Mouse (Mus musculus) embryonic facial prominence, embryonic 12.5 days (tissue): Measurements from ENCODE around the gene 1700001C19Rik. TPM values are rescaled to one million over a fixed set of nuclear protein-coding genes. Genes with fewer than 3 reads are reported as not detected.

Source experiments
- ATAC-seq: fragments of 200-750 bp; cut with Nextera tagmentation; 2 replicates; pipeline ENCODE4 v1.8.0; 2017; ENCODE audit not compliant: insufficient number of reproducible peaks, insufficient read depth, low FRiP score, low TSS enrichment
- H3K27ac ChIP-seq: fragments of 300-500 bp; sonication (generic); 2 replicates; pipeline ENCODE4 v1.5.1; 2016; ENCODE audit warnings: mild to moderate bottlenecking
- H3K27me3 ChIP-seq: fragments of 300-500 bp; sonication (generic); 2 replicates; pipeline ENCODE4 v1.6.1; 2016; ENCODE audit warnings: mild to moderate bottlenecking, moderate library complexity
- H3K36me3 ChIP-seq: fragments of 300-500 bp; sonication (generic); 2 replicates; pipeline ENCODE4 v1.6.1; 2016; ENCODE audit warnings: mild to moderate bottlenecking
- H3K4me1 ChIP-seq: fragments of 300-500 bp; sonication (generic); 2 replicates; pipeline ENCODE4 v1.6.1; 2016
- H3K4me2 ChIP-seq: fragments of 300-500 bp; sonication (generic); replicated peaks from 2 replicates; pipeline ENCODE4 v1.6.1; 2016; ENCODE audit warnings: mild to moderate bottlenecking, moderate library complexity
- H3K4me3 ChIP-seq: fragments of 300-500 bp; sonication (generic); 2 replicates; pipeline ENCODE4 v1.5.1; 2016; ENCODE audit warnings: mild to moderate bottlenecking
- H3K9ac ChIP-seq: fragments of 300-500 bp; sonication (generic); 2 replicates; pipeline ENCODE4 v1.6.1; 2016; ENCODE audit warnings: mild to moderate bottlenecking, moderate library complexity
- H3K9me3 ChIP-seq: fragments of 300-500 bp; sonication (generic); 2 replicates; pipeline ENCODE4 v1.6.1; 2016; ENCODE audit warnings: mild to moderate bottlenecking, moderate library complexity
- WGBS: fragments of 180-500 bp; shearing (Covaris S2); methylation state at CpG from one replicate; pipeline ENCODE4 v1.1.7; 2016; 5-methylcytosine and 5-hydroxymethylcytosine counted together
- polyA plus RNA-seq: library from polyadenylated mRNA; unstranded; fragments of >200 nt; fragmentation: Nextera tagmentation; extraction: Ambion mirVana; gene quantifications from 2 replicates; pipeline ENCODE4 v1.2.1, GENCODE M21; 2016

Gene 1700001C19Rik
- polyA plus RNA-seq, 1 experiment from 2014 or later: 0.41 TPM

- peak; percentile 55; the same call in 1 of the 2 replicates for ATAC-seq
- H3K27me3 ChIP-seq: peaks cover 34% of the 10 kb centered on the region
- no peak overlapping the region for H3K9ac ChIP-seq
- peaks cover 13% of the 10 kb centered on the region for H3K4me1 ChIP-seq
- no peak overlapping the region for H3K4me3 ChIP-seq
- no peak overlapping the region for H3K4me2 ChIP-seq
- H3K36me3 ChIP-seq: no peaks in the 10 kb centered on the region
- WGBS: 74% methylated on average over 5 of the region's 5 CpGs
- no peaks in the 10 kb centered on the region for H3K9me3 ChIP-seq
- no peak overlapping the region for H3K27ac ChIP-seq
Observed at GRCm38 (mm10) chr17:47470686-47471085, 33.5 kb upstream of the 1700001C19Rik start.

GRCm38 (mm10) chr17:47470121-47470520 lies 32.9 kb upstream of the 1700001C19Rik start:
- no peak overlapping the region for H3K4me3 ChIP-seq
- H3K9ac ChIP-seq: no peak overlapping the region
- ATAC-seq: no peak
- H3K4me1 ChIP-seq: peaks cover 19% of the 10 kb centered on the region
- WGBS: 87% methylated on average over 4 of the region's 4 CpGs
- no peaks in the 10 kb centered on the region for H3K36me3 ChIP-seq
- H3K27me3 ChIP-seq: peaks cover 34% of the 10 kb centered on the region
- no peak overlapping the region for H3K27ac ChIP-seq
- no peak overlapping the region for H3K4me2 ChIP-seq
- no peaks in the 10 kb centered on the region for H3K9me3 ChIP-seq

- ATAC-seq: no peak
- WGBS: 82% methylated on average over 4 of the region's 4 CpGs
- Histone ChIP-seq H3K4me1 (peaks cover 22% of the 10 kb centered on the region), H3K27ac (no peak overlapping the region), H3K36me3 (no peaks in the 10 kb centered on the region), H3K9ac (no peak overlapping the region), H3K4me3 (no peak overlapping the region), H3K4me2 (no peak overlapping the region), H3K27me3 (peaks cover 34% of the 10 kb centered on the region), H3K9me3 (no peaks in the 10 kb centered on the region)
Observed at GRCm38 (mm10) chr17:47469642-47470041, 32.5 kb upstream of the 1700001C19Rik start.

- Histone ChIP-seq H3K27me3 (peaks cover 34% of the 10 kb centered on the region), H3K4me1 (peaks cover 22% of the 10 kb centered on the region), H3K36me3 (no peaks in the 10 kb centered on the region), H3K27ac (no peak overlapping the region), H3K9ac (no peak overlapping the region), H3K9me3 (no peaks in the 10 kb centered on the region), H3K4me3 (peak overlapping the region; percentile 18), H3K4me2 (peak overlapping the region; percentile 40)
- no peak for ATAC-seq
- WGBS: 10% methylated on average over 34 of the region's 34 CpGs
Observed at GRCm38 (mm10) chr17:47468466-47468865, 31.3 kb upstream of the 1700001C19Rik start.

- Histone ChIP-seq H3K27ac (no peak overlapping the region), H3K27me3 (peaks cover 34% of the 10 kb centered on the region), H3K9ac (no peak overlapping the region), H3K36me3 (no peaks in the 10 kb centered on the region), H3K4me2 (peak overlapping the region; percentile 40), H3K9me3 (no peaks in the 10 kb centered on the region), H3K4me3 (peak overlapping the region; percentile 18), H3K4me1 (peaks cover 22% of the 10 kb centered on the region)
- ATAC-seq: no peak
- WGBS: 16% methylated on average over 14 of the region's 14 CpGs
Observed at GRCm38 (mm10) chr17:47468063-47468462, 30.9 kb upstream of the 1700001C19Rik start.

- ATAC-seq: no peak
- Histone ChIP-seq H3K9me3 (no peaks in the 10 kb centered on the region), H3K4me1 (peaks cover 23% of the 10 kb centered on the region), H3K4me3 (no peak overlapping the region), H3K27me3 (peaks cover 34% of the 10 kb centered on the region), H3K4me2 (no peak overlapping the region), H3K27ac (no peak overlapping the region), H3K9ac (no peak overlapping the region), H3K36me3 (no peaks in the 10 kb centered on the region)
- 59% methylated on average over 11 of the region's 11 CpGs for WGBS
Observed at GRCm38 (mm10) chr17:47467659-47468058, 30.5 kb upstream of the 1700001C19Rik start.

- Histone ChIP-seq H3K9ac (no peak overlapping the region), H3K27ac (no peak overlapping the region), H3K9me3 (no peaks in the 10 kb centered on the region), H3K36me3 (no peaks in the 10 kb centered on the region), H3K4me3 (no peak overlapping the region), H3K4me2 (peak overlapping the region; percentile 21; the same call in 1 of the 2 replicates), H3K27me3 (peaks cover 34% of the 10 kb centered on the region), H3K4me1 (peaks cover 26% of the 10 kb centered on the region)
- WGBS: 28% methylated on average over 9 of the region's 9 CpGs
- ATAC-seq: no peak
Observed at GRCm38 (mm10) chr17:47466284-47466683, 29.1 kb upstream of the 1700001C19Rik start.

GRCm38 (mm10) chr17:47465016-47465415 lies 27.8 kb upstream of the 1700001C19Rik start:
- H3K4me2 ChIP-seq: no peak overlapping the region
- no peaks in the 10 kb centered on the region for H3K9me3 ChIP-seq
- peaks cover 26% of the 10 kb centered on the region for H3K4me1 ChIP-seq
- H3K27ac ChIP-seq: no peak overlapping the region
- no peak for ATAC-seq
- H3K9ac ChIP-seq: no peak overlapping the region
- H3K4me3 ChIP-seq: no peak overlapping the region
- peaks cover 40% of the 10 kb centered on the region for H3K27me3 ChIP-seq
- H3K36me3 ChIP-seq: no peaks in the 10 kb centered on the region
- 80% methylated on average over 11 of the region's 11 CpGs for WGBS

- H3K4me2 ChIP-seq: no peak overlapping the region
- no peaks in the 10 kb centered on the region for H3K36me3 ChIP-seq
- no peak overlapping the region for H3K4me3 ChIP-seq
- no peak overlapping the region for H3K9ac ChIP-seq
- H3K27me3 ChIP-seq: peaks cover 37% of the 10 kb centered on the region
- no peaks in the 10 kb centered on the region for H3K9me3 ChIP-seq
- peaks cover 26% of the 10 kb centered on the region for H3K4me1 ChIP-seq
- H3K27ac ChIP-seq: no peak overlapping the region
- ATAC-seq: no peak
- 52% methylated on average over 12 of the region's 12 CpGs for WGBS
Observed at GRCm38 (mm10) chr17:47464248-47464965, 27.2 kb upstream of the 1700001C19Rik start.

- no peak overlapping the region for H3K4me2 ChIP-seq
- no peak overlapping the region for H3K4me3 ChIP-seq
- H3K27ac ChIP-seq: no peak overlapping the region
- ATAC-seq: no peak
- WGBS: 47% methylated on average over 9 of the region's 9 CpGs
- peaks cover 20% of the 10 kb centered on the region for H3K4me1 ChIP-seq
- H3K27me3 ChIP-seq: peaks cover 22% of the 10 kb centered on the region
- no peaks in the 10 kb centered on the region for H3K9me3 ChIP-seq
- no peak overlapping the region for H3K9ac ChIP-seq
- H3K36me3 ChIP-seq: no peaks in the 10 kb centered on the region
Observed at GRCm38 (mm10) chr17:47462728-47463388, 25.7 kb upstream of the 1700001C19Rik start.

- H3K9ac ChIP-seq: no peak overlapping the region
- peaks cover 15% of the 10 kb centered on the region for H3K27me3 ChIP-seq
- no peaks in the 10 kb centered on the region for H3K9me3 ChIP-seq
- H3K27ac ChIP-seq: no peak overlapping the region
- peaks cover 20% of the 10 kb centered on the region for H3K4me1 ChIP-seq
- 73% methylated on average over 7 of the region's 7 CpGs for WGBS
- no peaks in the 10 kb centered on the region for H3K36me3 ChIP-seq
- ATAC-seq: no peak
- H3K4me3 ChIP-seq: no peak overlapping the region
- H3K4me2 ChIP-seq: no peak overlapping the region
Observed at GRCm38 (mm10) chr17:47462209-47462608, 25.0 kb upstream of the 1700001C19Rik start.

- Histone ChIP-seq H3K27me3 (peaks cover 10% of the 10 kb centered on the region), H3K36me3 (no peaks in the 10 kb centered on the region), H3K27ac (no peak overlapping the region), H3K9me3 (no peaks in the 10 kb centered on the region), H3K9ac (no peak overlapping the region), H3K4me1 (peaks cover 20% of the 10 kb centered on the region), H3K4me2 (no peak overlapping the region), H3K4me3 (no peak overlapping the region)
- no peak for ATAC-seq
- WGBS: 72% methylated on average over 3 of the region's 3 CpGs
Observed at GRCm38 (mm10) chr17:47461688-47462087, 24.5 kb upstream of the 1700001C19Rik start.
